Mouse (Mus musculus) hindbrain, embryonic 11.5 days (tissue): ENCODE measurements around the gene Fam172a. TPM values are rescaled to one million over a fixed set of nuclear protein-coding genes. Genes with fewer than 3 reads are reported as not detected.

ENCODE experiments used
- ATAC-seq: fragments of 200-750 bp; cut with Nextera tagmentation; 2 replicates; pipeline ENCODE4 v1.8.0; 2017; ENCODE audit warnings: mild to moderate bottlenecking, moderate TSS enrichment, moderate library complexity; ENCODE audit not compliant: low FRiP score
- DNase-seq: peaks from one replicate; pipeline ENCODE4 v3.0.0-alpha.2; 2015; ENCODE audit warnings: low spot score
- H3K27ac ChIP-seq: fragments of 300-500 bp; sonication (generic); 2 replicates; pipeline ENCODE4 v1.5.1; 2014; ENCODE audit warnings: mild to moderate bottlenecking, low read depth, low read length
- H3K27me3 ChIP-seq: fragments of 300-500 bp; sonication (generic); 2 replicates; pipeline ENCODE4 v1.6.1; 2014; ENCODE audit warnings: mild to moderate bottlenecking, low read length, moderate library complexity, mixed read lengths; ENCODE audit not compliant: control insufficient read depth, insufficient read depth
- H3K36me3 ChIP-seq: fragments of 300-500 bp; sonication (generic); 2 replicates; pipeline ENCODE4 v1.6.1; 2014; ENCODE audit warnings: mild to moderate bottlenecking, low read length, moderate library complexity, mixed read lengths; ENCODE audit not compliant: control insufficient read depth, insufficient read depth
- H3K4me1 ChIP-seq: fragments of 300-500 bp; sonication (generic); replicated peaks from 2 replicates; pipeline ENCODE4 v1.6.1; 2014; ENCODE audit warnings: low read length, mixed read lengths; ENCODE audit not compliant: control insufficient read depth, insufficient read depth
- H3K4me2 ChIP-seq: fragments of 300-500 bp; sonication (generic); replicated peaks from 2 replicates; pipeline ENCODE4 v1.6.1; 2014; ENCODE audit warnings: mild to moderate bottlenecking, low read depth, low read length
- H3K4me3 ChIP-seq: fragments of 300-500 bp; sonication (generic); 2 replicates; pipeline ENCODE4 v1.5.1; 2014; ENCODE audit warnings: low read depth, low read length
- H3K9ac ChIP-seq: fragments of 300-500 bp; sonication (generic); 2 replicates; pipeline ENCODE4 v1.6.1; 2014; ENCODE audit warnings: low read depth, low read length
- H3K9me3 ChIP-seq: fragments of 300-500 bp; sonication (generic); 2 replicates; pipeline ENCODE4 v1.6.1; 2016; ENCODE audit warnings: low read length; ENCODE audit not compliant: control insufficient read depth
- WGBS: fragments of 180-500 bp; shearing (Covaris S2); extraction: QIAGEN DNeasy Blood & Tissue Kit; methylation state at CpG from one replicate; pipeline ENCODE4 v1.1.7; 2014; 5-methylcytosine and 5-hydroxymethylcytosine counted together
- polyA plus RNA-seq: library from polyadenylated mRNA; unstranded; fragments of >200 nt; fragmentation: Nextera tagmentation; extraction: Ambion mirVana; gene quantifications from 2 replicates; pipeline ENCODE4 v1.2.1, GENCODE M21; 2014

Fam172a gene
- polyA plus RNA-seq, 1 experiment from 2014 or later: 45.7 TPM

DNA sequence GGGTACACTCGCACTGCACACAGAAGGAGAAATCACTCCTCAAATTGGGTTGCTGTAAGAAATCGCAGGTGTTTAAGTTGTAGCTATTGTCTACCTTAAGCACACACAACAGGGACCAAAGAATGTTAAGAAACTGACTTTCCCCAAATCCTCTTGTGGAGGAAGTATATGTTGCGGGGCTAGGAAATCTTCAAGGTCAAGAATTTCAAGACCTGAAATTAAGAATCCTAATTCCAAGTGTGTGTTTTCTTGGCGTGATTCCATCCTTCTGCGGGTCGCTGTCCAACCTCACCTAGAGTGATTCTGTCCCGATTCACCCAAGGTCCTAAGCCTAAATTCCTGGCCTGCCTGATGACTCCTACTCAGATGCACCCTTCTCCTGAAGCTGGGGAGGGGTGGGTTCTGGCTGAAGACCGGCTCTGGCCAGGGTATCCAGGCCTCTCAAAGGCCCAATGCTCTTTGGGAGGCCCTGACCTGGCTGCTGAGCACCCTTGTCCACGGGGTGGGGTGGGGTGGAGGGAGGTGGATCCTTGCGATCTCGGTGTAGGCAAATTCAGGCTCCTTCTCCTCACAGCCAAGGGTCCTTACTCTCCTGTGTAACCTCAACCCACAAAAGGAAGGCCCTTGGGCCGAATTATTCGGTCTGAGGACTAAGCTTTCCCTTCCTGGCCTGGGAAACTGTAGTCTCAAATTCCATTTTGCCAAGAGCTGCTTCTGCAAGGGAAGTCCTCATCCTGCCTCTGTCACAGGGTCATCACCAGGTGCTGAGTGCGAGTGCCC, 509.6 kb downstream of the Fam172a start:
- H3K4me2 ChIP-seq: no peak overlapping the region; the same call in 1 of the 2 replicates
- H3K4me3 ChIP-seq: no peak overlapping the region
- peaks cover 23% of the 10 kb centered on the region for H3K4me1 ChIP-seq
- no peaks in the 10 kb centered on the region for H3K9me3 ChIP-seq
- H3K9ac ChIP-seq: no peak overlapping the region
- DNase-seq: peak; percentile 41
- H3K36me3 ChIP-seq: no peaks in the 10 kb centered on the region
- H3K27me3 ChIP-seq: peaks cover 2% of the 10 kb centered on the region; the same call in 1 of the 2 replicates
- no peak for ATAC-seq
- 30% methylated on average over 14 of the region's 14 CpGs for WGBS
- H3K27ac ChIP-seq: no peak overlapping the region

DNA sequence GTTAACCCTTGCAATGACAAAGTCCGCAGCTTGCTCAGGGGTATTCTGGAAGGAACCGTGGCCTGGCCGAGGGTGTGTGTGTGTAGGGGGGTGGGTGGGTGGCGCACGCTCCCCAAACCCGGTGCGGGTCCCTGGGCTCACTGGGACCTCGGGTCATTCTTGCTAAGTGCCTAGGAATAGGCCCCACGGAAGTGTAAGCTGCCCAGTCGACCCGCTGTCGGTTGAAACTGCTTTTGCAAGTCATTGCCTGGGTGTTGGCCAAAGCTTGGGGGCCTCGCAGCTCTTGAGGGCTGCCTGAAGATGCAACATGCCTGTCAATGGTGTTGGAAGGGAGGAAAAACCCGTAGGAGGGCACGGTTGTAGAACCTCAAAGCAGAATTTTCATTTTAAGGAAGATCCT, 510.3 kb downstream of the Fam172a start:
- ATAC-seq (no peak), DNase-seq (no peak)
- Histone ChIP-seq H3K27ac (no peak overlapping the region), H3K9me3 (no peaks in the 10 kb centered on the region), H3K36me3 (no peaks in the 10 kb centered on the region), H3K4me2 (no peak overlapping the region), H3K9ac (no peak overlapping the region), H3K4me3 (no peak overlapping the region), H3K27me3 (peaks cover 2% of the 10 kb centered on the region; the same call in 1 of the 2 replicates), H3K4me1 (peaks cover 23% of the 10 kb centered on the region)
- WGBS: 34% methylated on average over 15 of the region's 15 CpGs

DNA sequence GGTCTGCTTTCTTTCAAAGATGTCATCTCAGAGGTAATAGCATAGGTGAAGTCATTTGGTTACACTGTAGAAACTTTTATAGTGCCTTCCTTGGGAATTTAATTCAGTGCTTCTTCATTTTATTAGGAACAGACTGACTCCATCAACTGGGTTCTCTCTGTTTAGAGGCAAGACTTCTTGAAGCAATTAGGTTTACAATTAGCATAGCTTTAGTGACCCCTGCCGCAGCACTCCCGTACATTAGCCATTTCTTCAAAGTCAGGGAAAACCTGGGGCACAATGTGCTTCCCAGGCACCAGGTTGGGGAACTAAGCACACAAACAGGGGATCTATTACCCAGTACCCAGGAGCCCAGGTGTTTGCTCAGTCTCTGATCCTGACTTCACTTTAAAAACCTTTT, 511.3 kb downstream of the Fam172a start:
- Histone ChIP-seq H3K4me1 (peaks cover 16% of the 10 kb centered on the region), H3K27ac (no peak overlapping the region), H3K36me3 (no peaks in the 10 kb centered on the region), H3K4me3 (no peak overlapping the region), H3K4me2 (no peak overlapping the region), H3K9ac (no peak overlapping the region), H3K27me3 (peaks cover 2% of the 10 kb centered on the region; the same call in 1 of the 2 replicates), H3K9me3 (no peaks in the 10 kb centered on the region)
- WGBS: 44% methylated on average over 2 of the region's 2 CpGs
- ATAC-seq: no peak
- DNase-seq: no peak

DNA sequence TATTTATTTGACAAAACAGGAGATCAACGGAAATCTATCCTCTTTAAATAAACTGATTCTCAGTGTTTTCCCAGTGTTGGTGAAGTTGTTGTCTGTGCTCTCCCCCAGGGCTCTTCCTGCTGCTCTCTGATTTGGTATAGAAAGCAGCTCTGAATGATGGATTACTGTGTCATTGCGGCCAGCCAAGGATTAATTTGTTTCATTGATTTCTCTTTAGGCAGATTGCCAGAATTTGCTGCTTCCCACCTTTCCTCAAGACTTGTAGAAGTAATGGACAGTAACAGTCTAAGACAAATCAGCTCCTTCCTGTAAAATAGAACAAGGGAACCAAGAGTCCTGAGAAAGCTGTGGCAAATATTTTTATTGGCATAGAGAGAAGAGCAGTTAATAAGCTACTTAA, 513.4 kb downstream of the Fam172a start:
- H3K4me3 ChIP-seq: no peak overlapping the region
- no peak overlapping the region for H3K27ac ChIP-seq
- no peak overlapping the region for H3K9ac ChIP-seq
- no peaks in the 10 kb centered on the region for H3K36me3 ChIP-seq
- peaks cover 2% of the 10 kb centered on the region; the same call in 1 of the 2 replicates for H3K27me3 ChIP-seq
- no peak overlapping the region for H3K4me2 ChIP-seq
- H3K9me3 ChIP-seq: no peaks in the 10 kb centered on the region
- H3K4me1 ChIP-seq: peaks cover 11% of the 10 kb centered on the region
- WGBS: 38% methylated on average over 2 of the region's 2 CpGs
- ATAC-seq (0 out of 2 replicates have a peak, but pooled peaks have one; percentile 28), DNase-seq (peak; percentile 28)
